Mouse (Mus musculus) natural killer cell, adult 2 months (primary cell): ENCODE results near the gene D630023F18Rik.

Experiments
- DNase-seq, 2 experiments: peaks; one replicate each; pipeline ENCODE4 v3.0.0; 2022; ENCODE audit warnings: low spot score in 2 of 2

D630023F18Rik gene

GRCm38 (mm10) chr1:65112031-65112806 lies 10.8 kb downstream of the D630023F18Rik start:
- DNase-seq, result peak; percentile 20 to 26

GRCm38 (mm10) chr1:65109756-65110435 lies 13.1 kb downstream of the D630023F18Rik start:
- DNase-seq, result no peak

DNA sequence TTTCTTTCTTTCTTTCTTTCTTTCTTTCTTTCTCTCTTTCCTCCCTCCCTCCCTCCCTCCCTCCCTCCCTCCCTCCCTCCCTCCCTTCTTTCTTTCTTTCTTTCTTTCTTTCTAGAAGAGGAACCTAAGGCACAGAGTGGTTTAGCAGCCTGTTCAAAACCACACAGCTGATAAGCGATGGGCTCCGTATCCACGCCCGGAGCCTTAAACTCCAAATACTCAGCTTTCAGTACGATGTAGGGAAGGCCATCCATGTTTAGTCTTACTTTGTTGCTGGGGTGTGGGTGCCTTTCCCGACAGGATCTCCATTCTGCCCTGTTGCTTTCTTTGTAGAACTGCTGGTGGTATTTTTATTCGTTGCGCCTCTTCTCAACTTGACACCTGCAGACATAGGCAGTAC lies 13.8 kb downstream of the D630023F18Rik start:
- no peak for DNase-seq

GRCm38 (mm10) chr1:65107654-65108279 lies 15.2 kb downstream of the D630023F18Rik start:
- no peak for DNase-seq

GRCm38 (mm10) chr1:65103273-65103672 lies 19.7 kb downstream of the D630023F18Rik start, which contains the start of gene Cryga:
TSS of gene Cryga (minus strand) at chr1:65103373.
- DNase-seq, result no peak

DNA sequence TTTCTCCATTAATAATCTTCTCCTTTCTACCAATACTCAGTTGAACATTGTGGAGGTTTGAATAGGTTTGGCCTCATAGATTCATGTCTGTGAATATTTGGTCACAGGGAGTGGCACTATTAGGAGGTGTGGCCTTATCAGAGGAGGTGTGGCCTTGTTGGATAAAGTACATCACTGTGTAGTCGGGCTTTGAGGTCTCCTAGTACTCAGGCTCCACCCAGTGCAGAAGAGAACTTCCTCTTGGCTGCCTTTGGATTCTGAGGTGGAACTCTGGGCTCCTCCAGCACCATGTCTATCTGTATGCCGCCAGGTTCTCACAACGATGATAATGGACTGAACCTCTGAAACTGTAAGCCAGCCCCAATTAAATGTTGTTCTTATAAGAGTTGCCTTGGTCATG lies 26.1 kb downstream of the D630023F18Rik start:
- no peak for DNase-seq

GRCm38 (mm10) chr1:65091566-65091965 lies 31.4 kb downstream of the D630023F18Rik start:
- DNase-seq, result no peak

- DNase-seq, result no peak
Measured at GRCm38 (mm10) chr1:65090370-65090769, 32.6 kb downstream of the D630023F18Rik start.

- no peak for DNase-seq
Measured at GRCm38 (mm10) chr1:65088567-65089356, 34.3 kb downstream of the D630023F18Rik start.

- no peak for DNase-seq
Measured at GRCm38 (mm10) chr1:65082188-65082587, 40.8 kb downstream of the D630023F18Rik start, which contains the start of gene Crygb. TSS of gene Crygb (minus strand) at chr1:65082288.

GRCm38 (mm10) chr1:65075607-65076006 lies 47.4 kb downstream of the D630023F18Rik start:
- no peak for DNase-seq

- no peak for DNase-seq
Measured at GRCm38 (mm10) chr1:65073589-65073988, 49.4 kb downstream of the D630023F18Rik start, which contains the start of gene Crygc. TSS of gene Crygc (minus strand) at chr1:65073689.

DNA sequence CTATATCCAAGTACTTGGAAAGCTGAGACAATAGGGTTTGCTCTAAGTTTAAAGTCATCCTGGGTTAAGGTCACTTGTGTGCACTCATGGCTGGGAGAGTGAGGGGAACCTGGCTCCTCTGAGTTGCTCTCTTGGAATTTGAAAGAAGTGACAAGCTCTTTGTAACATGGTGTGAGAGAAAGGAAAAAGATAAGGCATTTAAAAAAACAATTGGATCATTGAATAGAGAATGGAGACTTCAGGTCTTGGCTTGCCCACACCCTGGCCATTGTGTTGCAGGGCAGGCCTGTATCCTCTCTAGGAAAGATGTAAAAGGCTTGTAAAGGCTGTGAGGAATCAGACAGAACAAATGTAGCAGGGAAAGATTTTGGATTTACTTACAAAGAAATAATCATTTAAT lies 55.2 kb downstream of the D630023F18Rik start:
- DNase-seq, result no peak

DNA sequence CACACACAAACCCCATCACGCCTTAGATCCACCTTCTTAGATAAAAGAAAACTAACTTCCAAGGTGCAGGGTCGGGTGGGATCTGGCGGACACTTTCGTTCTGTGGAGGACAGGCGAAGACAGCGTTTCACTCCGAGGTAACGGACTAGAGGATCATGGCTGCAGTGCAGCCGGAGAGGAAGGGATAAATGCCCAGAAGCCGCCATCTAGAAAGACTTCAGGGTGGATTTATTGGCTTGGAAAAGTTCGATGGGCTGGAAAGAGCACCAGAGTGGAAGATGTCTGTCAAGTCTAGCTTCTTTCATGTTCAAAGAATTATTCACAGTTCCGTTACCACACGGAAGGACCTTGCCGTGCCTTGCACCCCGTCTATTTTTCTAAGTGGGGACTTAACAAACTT lies 58.8 kb downstream of the D630023F18Rik start:
- DNase-seq, result no peak

DNA sequence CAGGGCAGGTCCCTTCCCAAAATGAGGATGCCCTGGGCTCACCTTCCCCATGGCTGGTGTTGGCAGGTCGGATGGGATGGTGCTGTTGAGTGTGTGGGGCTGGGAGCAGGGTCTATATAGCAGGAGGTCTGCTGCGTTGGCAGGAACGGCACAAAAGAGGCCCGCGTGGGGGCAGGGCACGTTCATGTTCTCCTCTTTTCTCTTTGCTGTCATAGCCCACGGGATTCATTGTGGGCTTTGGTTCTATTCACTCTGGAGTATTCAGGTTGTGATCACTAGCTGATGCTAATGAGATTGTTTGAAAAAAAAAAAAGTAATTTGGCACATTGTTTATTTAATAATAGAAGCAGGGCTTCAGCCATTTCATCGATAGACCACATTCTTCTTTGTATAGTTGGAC lies 59.7 kb downstream of the D630023F18Rik start, which contains the start of gene Crygd:
Gene Crygd, minus strand, starts transcription at position 101 of the 400 bp plus-strand sequence.
- DNase-seq, result no peak
